Mouse (Mus musculus) testis, postnatal 14 days (tissue): Measurements from ENCODE around the gene Srsf9.
"Not testable (repeated sequence)": the region's sequence is repeated elsewhere in the genome, so short reads cannot be mapped to it uniquely, and the experiment has no call there.

Experiments used
- DNase-seq: peaks from one replicate; pipeline ENCODE4 v3.0.0; 2021; ENCODE audit warnings: low spot score

Srsf9 gene

GRCm38 (mm10) chr5:115373441-115374203, 46.6 kb downstream of the Srsf9 start:
- DNase-seq, result peak; percentile 49

GRCm38 (mm10) chr5:115374204-115374820, 47.3 kb downstream of the Srsf9 start:
- no peak for DNase-seq

GRCm38 (mm10) chr5:115375436-115375835, 48.5 kb downstream of the Srsf9 start:
- DNase-seq, result no peak

GRCm38 (mm10) chr5:115378882-115379281, 51.9 kb downstream of the Srsf9 start:
- not testable (repeated sequence) for DNase-seq
